Mouse (Mus musculus) stomach, embryonic 16.5 days (tissue): ENCODE measurements around the gene Uaca. TPM values are rescaled to one million over a fixed set of nuclear protein-coding genes. Genes with fewer than 3 reads are reported as not detected.

Experiments used
- ATAC-seq: fragments of 200-750 bp; cut with Nextera tagmentation; 2 replicates; pipeline ENCODE4 v1.8.0; 2017; ENCODE audit warnings: moderate number of reproducible peaks, moderate TSS enrichment; ENCODE audit not compliant: insufficient read depth, low FRiP score
- H3K27ac ChIP-seq: fragments of 300-500 bp; sonication (generic); 2 replicates; pipeline ENCODE4 v1.5.1; 2014; ENCODE audit warnings: low read length
- H3K27me3 ChIP-seq: fragments of 300-500 bp; sonication (generic); 2 replicates; pipeline ENCODE4 v1.6.1; 2014; ENCODE audit warnings: low read length, control low read depth, mixed read lengths; ENCODE audit not compliant: control insufficient read depth, insufficient read depth
- H3K36me3 ChIP-seq: fragments of 300-500 bp; sonication (generic); 2 replicates; pipeline ENCODE4 v1.6.1; 2014; ENCODE audit warnings: low read length; ENCODE audit not compliant: control insufficient read depth, insufficient read depth
- H3K4me1 ChIP-seq: fragments of 300-500 bp; sonication (generic); 2 replicates; pipeline ENCODE4 v1.6.1; 2014; ENCODE audit warnings: low read length, control low read depth, mixed read lengths; ENCODE audit not compliant: control insufficient read depth, insufficient read depth
- H3K4me2 ChIP-seq: fragments of 300-500 bp; sonication (generic); 2 replicates; pipeline ENCODE4 v1.6.1; 2014; ENCODE audit warnings: low read depth, low read length, mixed read lengths
- H3K4me3 ChIP-seq: fragments of 300-500 bp; sonication (generic); replicated peaks from 2 replicates; pipeline ENCODE4 v1.5.1; 2014; ENCODE audit warnings: mild to moderate bottlenecking, low read length
- H3K9ac ChIP-seq: fragments of 300-500 bp; sonication (generic); 2 replicates; pipeline ENCODE4 v1.6.1; 2014; ENCODE audit warnings: low read length
- H3K9me3 ChIP-seq: fragments of 300-500 bp; sonication (generic); replicated peaks from 2 replicates; pipeline ENCODE4 v1.6.1; 2016; ENCODE audit warnings: low read length, control low read depth; ENCODE audit not compliant: control insufficient read depth
- WGBS: fragments of 180-500 bp; shearing (Covaris S2); extraction: QIAGEN DNeasy Blood & Tissue Kit; methylation state at CpG from one replicate; pipeline ENCODE4 v1.1.7; 2014; 5-methylcytosine and 5-hydroxymethylcytosine counted together
- polyA plus RNA-seq: library from polyadenylated mRNA; unstranded; fragments of >200 nt; fragmentation: Nextera tagmentation; extraction: Ambion mirVana; gene quantifications from 2 replicates; pipeline ENCODE4 v1.2.1, GENCODE M21; 2015

Uaca gene
- polyA plus RNA-seq, 1 experiment from 2014 or later, result 42.0 TPM

DNA sequence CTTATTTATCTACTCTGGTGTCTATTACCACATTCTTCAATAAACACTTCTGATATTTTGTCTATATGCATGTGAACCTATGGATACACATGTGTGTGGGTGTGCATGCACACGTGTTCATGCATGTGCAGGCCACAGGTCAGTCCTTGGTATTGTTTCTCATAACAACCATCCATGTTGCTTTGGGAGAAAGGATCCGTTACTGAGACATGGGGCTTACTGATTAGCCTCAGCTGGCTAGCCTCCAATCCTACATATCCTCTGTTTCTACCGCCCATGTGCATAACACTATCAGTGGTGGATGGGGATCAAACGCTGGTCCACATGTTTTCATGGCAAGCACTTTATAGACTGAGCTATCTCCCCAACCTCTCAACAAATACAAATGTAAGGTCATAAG, 126.9 kb downstream of the Uaca start:
- H3K27ac ChIP-seq, result no peak overlapping the region
- H3K4me1 ChIP-seq, result peaks cover 18% of the 10 kb centered on the region
- H3K27me3 ChIP-seq, result no peaks in the 10 kb centered on the region
- H3K9me3 ChIP-seq, result no peaks in the 10 kb centered on the region
- WGBS, result 86% methylated on average over 4 of the region's 4 CpGs
- ATAC-seq, result no peak
- H3K4me2 ChIP-seq, result no peak overlapping the region
- H3K9ac ChIP-seq, result no peak overlapping the region
- no peaks in the 10 kb centered on the region for H3K36me3 ChIP-seq
- H3K4me3 ChIP-seq, result no peak overlapping the region

DNA sequence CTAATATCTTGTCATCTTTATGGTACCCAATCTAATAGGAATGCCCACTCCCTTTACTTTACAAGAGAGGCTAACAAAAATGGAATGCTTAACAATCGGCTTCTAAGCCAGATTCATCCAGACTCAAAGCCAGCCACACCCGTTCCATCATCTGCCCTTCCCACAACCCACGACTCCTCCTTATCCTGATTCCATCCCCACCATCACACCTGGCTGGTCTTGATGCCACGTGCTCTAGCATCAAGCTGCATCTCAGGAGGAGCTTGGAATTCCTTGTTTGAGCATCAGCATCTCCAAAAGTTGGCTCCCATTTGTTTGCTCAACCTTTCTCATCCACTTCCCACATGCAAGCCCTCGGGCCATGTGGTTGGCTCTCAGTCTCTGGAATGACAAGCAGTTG, 127.5 kb downstream of the Uaca start:
- no peaks in the 10 kb centered on the region for H3K27me3 ChIP-seq
- no peak overlapping the region for H3K4me2 ChIP-seq
- WGBS, result 77% methylated on average over 5 of the region's 5 CpGs
- no peaks in the 10 kb centered on the region for H3K36me3 ChIP-seq
- H3K27ac ChIP-seq, result no peak overlapping the region
- H3K9me3 ChIP-seq, result no peaks in the 10 kb centered on the region
- H3K4me1 ChIP-seq, result peaks cover 21% of the 10 kb centered on the region
- no peak overlapping the region for H3K4me3 ChIP-seq
- no peak for ATAC-seq
- no peak overlapping the region for H3K9ac ChIP-seq

DNA sequence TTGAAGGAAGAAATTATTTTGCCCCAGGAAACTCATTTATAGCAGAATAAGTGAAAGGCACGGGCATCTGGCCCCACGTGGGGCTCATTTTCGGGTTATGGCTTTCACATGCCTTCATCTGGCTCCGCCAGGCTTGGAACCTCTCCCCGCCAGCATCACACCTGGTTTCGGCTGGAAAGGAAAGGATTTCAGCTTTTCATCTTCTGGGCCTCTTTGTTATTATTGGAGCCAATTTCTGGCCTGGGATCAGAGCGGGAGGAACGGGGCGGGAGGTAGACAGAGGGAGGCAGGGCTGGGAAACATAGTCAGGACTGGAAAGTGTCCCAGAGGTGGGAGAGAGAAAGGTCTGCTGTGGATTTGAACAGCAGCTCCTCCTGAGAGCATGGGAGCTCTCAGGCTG, 132.0 kb downstream of the Uaca start:
- Histone ChIP-seq H3K4me3 (no peak overlapping the region), H3K9ac (no peak overlapping the region), H3K27me3 (no peaks in the 10 kb centered on the region), H3K4me2 (no peak overlapping the region), H3K36me3 (no peaks in the 10 kb centered on the region), H3K9me3 (no peaks in the 10 kb centered on the region), H3K4me1 (peaks cover 6% of the 10 kb centered on the region), H3K27ac (no peak overlapping the region)
- no peak for ATAC-seq
- WGBS, result 63% methylated on average over 9 of the region's 9 CpGs

DNA sequence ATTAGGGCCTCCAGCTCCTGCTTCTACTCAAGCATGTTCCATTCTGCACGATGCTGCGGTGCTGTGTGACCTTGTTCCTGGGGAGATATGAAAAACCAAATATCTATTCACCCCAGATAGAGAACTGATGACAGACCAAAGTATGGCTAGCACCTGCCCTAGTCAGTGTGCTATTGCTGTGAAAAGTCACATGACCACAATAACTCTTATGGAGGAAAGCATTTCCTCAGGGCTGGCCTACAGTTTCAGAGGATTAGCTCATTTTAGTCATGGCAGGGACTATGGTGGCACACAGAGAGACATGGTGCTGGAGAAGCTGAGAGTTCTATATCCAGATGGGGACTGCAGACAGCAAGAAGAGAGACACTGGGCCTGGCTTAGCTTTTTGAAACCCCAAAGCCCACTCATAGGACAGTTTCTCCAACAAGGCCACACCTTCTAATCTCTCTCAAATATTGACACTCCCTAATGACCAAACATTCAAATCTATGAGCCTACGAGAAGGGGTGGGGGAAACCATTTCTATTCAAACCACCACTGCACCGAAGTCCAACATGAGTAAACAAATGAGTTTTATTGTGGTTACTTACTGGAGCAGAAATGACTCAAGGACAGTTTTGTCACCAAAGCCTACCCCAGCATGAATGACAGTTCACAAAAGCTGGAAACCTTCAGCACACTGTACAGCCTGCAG, 135.1 kb downstream of the Uaca start:
- 60% methylated on average over 4 of the region's 4 CpGs for WGBS
- peak; percentile 84 for ATAC-seq
- Histone ChIP-seq H3K9me3 (no peaks in the 10 kb centered on the region), H3K36me3 (no peaks in the 10 kb centered on the region), H3K27me3 (no peaks in the 10 kb centered on the region), H3K4me1 (0 out of 2 replicates have a peak, but pooled peaks cover 4% of the 10 kb centered on the region), H3K9ac (no peak overlapping the region), H3K4me2 (no peak overlapping the region), H3K4me3 (no peak overlapping the region), H3K27ac (peak overlapping the region; percentile 42)

Other genes starting within 250 kb of the Uaca start
- 17.7 and 19.0 TPM in 2 replicates for gene Lrrc49, start 106.4 kb upstream of the Uaca start, polyA plus RNA-seq
- gene Larp6, start 81.6 kb upstream of the Uaca start, polyA plus RNA-seq, result 1.8 and 1.9 TPM in 2 replicates